Mouse (Mus musculus): ENCODE data around the gene Prdm5.

Prdm5 gene

GRCm38 (mm10) chr6:65834013-65834412, 55.2 kb downstream of the Prdm5 start:
- no peak for DNase-seq

GRCm38 (mm10) chr6:65842579-65842978, 63.8 kb downstream of the Prdm5 start:
- no peak for DNase-seq

- DNase-seq, result no peak
Measured at GRCm38 (mm10) chr6:65849127-65849526, 70.3 kb downstream of the Prdm5 start.

- DNase-seq, result no peak
Measured at GRCm38 (mm10) chr6:65849687-65850086, 70.9 kb downstream of the Prdm5 start.

- no peak for DNase-seq
Measured at GRCm38 (mm10) chr6:65850221-65850620, 71.4 kb downstream of the Prdm5 start.

GRCm38 (mm10) chr6:65854020-65854419, 75.2 kb downstream of the Prdm5 start:
- no peak for DNase-seq

GRCm38 (mm10) chr6:65854585-65854984, 75.8 kb downstream of the Prdm5 start:
- no peak for DNase-seq

GRCm38 (mm10) chr6:65860609-65861008, 81.8 kb downstream of the Prdm5 start:
- DNase-seq, result no peak

- DNase-seq, result no peak
Measured at GRCm38 (mm10) chr6:65862836-65863235, 84.0 kb downstream of the Prdm5 start.

- DNase-seq, result no peak
Measured at GRCm38 (mm10) chr6:65864233-65864632, 85.4 kb downstream of the Prdm5 start.

GRCm38 (mm10) chr6:65864919-65865318, 86.1 kb downstream of the Prdm5 start:
- no peak for DNase-seq

GRCm38 (mm10) chr6:65865861-65866260, 87.1 kb downstream of the Prdm5 start:
- no peak for DNase-seq

- DNase-seq, result no peak
Measured at GRCm38 (mm10) chr6:65871754-65872278, 93.0 kb downstream of the Prdm5 start.

GRCm38 (mm10) chr6:65878300-65878699, 99.5 kb downstream of the Prdm5 start:
- no peak for DNase-seq

- DNase-seq, result no peak
Measured at GRCm38 (mm10) chr6:65888835-65889234, 110.0 kb downstream of the Prdm5 start.

- DNase-seq, result no peak
Measured at GRCm38 (mm10) chr6:65892045-65892660, 113.4 kb downstream of the Prdm5 start.

- no peak for DNase-seq
Measured at GRCm38 (mm10) chr6:65906657-65907182, 127.9 kb downstream of the Prdm5 start.

- no peak for DNase-seq
Measured at GRCm38 (mm10) chr6:65915421-65915820, 136.6 kb downstream of the Prdm5 start.

GRCm38 (mm10) chr6:65921703-65922102, 142.9 kb downstream of the Prdm5 start:
- DNase-seq, result no peak

GRCm38 (mm10) chr6:65923501-65924084, 144.8 kb downstream of the Prdm5 start:
- DNase-seq, result no peak

GRCm38 (mm10) chr6:65925737-65926333, 147.0 kb downstream of the Prdm5 start:
- DNase-seq, result no peak

GRCm38 (mm10) chr6:65930523-65930922, 151.7 kb downstream of the Prdm5 start:
- DNase-seq, result no peak

GRCm38 (mm10) chr6:65932776-65933175, 154.0 kb downstream of the Prdm5 start:
- DNase-seq, result no peak

GRCm38 (mm10) chr6:65933177-65933576, 154.4 kb downstream of the Prdm5 start:
- DNase-seq, result no peak
